Comparison of ENCODE assay signal across 25 mouse cellular contexts in the genomic region with DNA sequence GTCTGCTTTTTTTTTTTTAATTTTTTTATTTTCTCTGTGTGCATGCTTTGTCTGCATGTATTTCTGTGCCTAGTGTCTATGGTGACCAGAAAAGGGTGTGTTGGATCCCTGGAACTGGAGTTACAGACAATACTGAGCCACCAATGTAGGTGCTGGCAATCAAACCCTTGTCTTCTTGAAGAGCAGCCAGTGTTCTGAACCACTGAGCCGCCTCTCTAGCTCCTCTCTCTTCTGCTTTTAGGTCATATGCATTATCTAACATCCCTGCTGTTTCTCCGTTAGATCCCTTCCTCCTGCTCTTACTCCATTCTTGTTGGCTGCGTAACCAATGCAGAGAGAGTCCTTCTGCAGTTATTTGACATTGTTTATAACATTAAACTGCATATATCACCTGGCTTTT. TPM values are rescaled to one million over a fixed set of nuclear protein-coding genes. Genes with fewer than 3 reads are reported as not detected.
A peak's percentile ranks its signal among the peaks of the same experiment; 100 is the strongest.
DNase-seq lines count a peak whose midpoint lies in the region; ATAC-seq and TF ChIP-seq lines count a peak whose summit lies in the region.
"Had no signal": no experiment of that assay in that cellular context is flagged by ENCODE, and none has a peak within 500 bp of the region (broad histone marks: within the 10 kb centered on the region; RNA-seq: fewer than 3 reads in every experiment).

No protein-coding gene starts in this region.

- H3K4me3 ChIP-seq in hindbrain, embryonic 12.5 days, result no peak overlapping the region
- no peak overlapping the region for H3K4me3 ChIP-seq in hindbrain, embryonic 11.5 days (ENCODE audit: low read depth, low read length)
- H3K4me3 ChIP-seq in cortical plate, adult 2 months (ENCODE audit: insufficient read depth, low read length), result no peak overlapping the region
- H3K4me3 ChIP-seq in hindbrain, embryonic 14.5 days (replicated peaks; ENCODE audit: low read length), result no peak overlapping the region
- H3K4me3 ChIP-seq in midbrain, embryonic 15.5 days, result no peak overlapping the region; the same call in 1 of the 2 replicates
- H3K4me3 ChIP-seq: embryonic facial prominence, embryonic 13.5 days; heart, embryonic 10.5 days; intestine, embryonic 15.5 days; liver, embryonic 15.5 days had no signal

- H3K4me2 ChIP-seq in hindbrain, embryonic 12.5 days (replicated peaks), result 0 out of 2 replicates have a peak overlapping the region, but pooled peaks have one; percentile 17
- H3K4me2 ChIP-seq in hindbrain, embryonic 11.5 days (replicated peaks; ENCODE audit: low read depth, low read length), result no peak overlapping the region
- peak overlapping the region; percentile 31 for H3K4me2 ChIP-seq in hindbrain, embryonic 14.5 days (replicated peaks)
- peak overlapping the region; percentile 40 for H3K4me2 ChIP-seq in midbrain, embryonic 15.5 days
- H3K4me2 ChIP-seq: embryonic facial prominence, embryonic 13.5 days; intestine, embryonic 15.5 days; liver, embryonic 15.5 days had no signal

- H3K9me3 ChIP-seq in hindbrain, embryonic 12.5 days (replicated peaks), result peaks cover 16% of the 10 kb centered on the region
- peaks cover 4% of the 10 kb centered on the region; the same call in 1 of the 2 replicates for H3K9me3 ChIP-seq in hindbrain, embryonic 11.5 days (ENCODE audit: control insufficient read depth, low read length)
- H3K9me3 ChIP-seq in hindbrain, embryonic 14.5 days (ENCODE audit: control insufficient read depth, low read length), result peaks cover 8% of the 10 kb centered on the region; the same call in 1 of the 2 replicates
- H3K9me3 ChIP-seq in midbrain, embryonic 15.5 days, result no peaks in the 10 kb centered on the region; the same call in 1 of the 2 replicates
- H3K9me3 ChIP-seq: intestine, embryonic 15.5 days; liver, embryonic 15.5 days had no signal

- 0 out of 2 replicates have a peak overlapping the region, but pooled peaks have one; percentile 44 for H3K27ac ChIP-seq in hindbrain, embryonic 12.5 days
- no peak overlapping the region for H3K27ac ChIP-seq in hindbrain, embryonic 11.5 days (ENCODE audit: low read depth, low read length)
- H3K27ac ChIP-seq in cortical plate, adult 2 months (ENCODE audit: insufficient read depth, low read length), result no peak overlapping the region
- peak overlapping the region; percentile 61 for H3K27ac ChIP-seq in hindbrain, embryonic 14.5 days
- H3K27ac ChIP-seq in midbrain, embryonic 15.5 days, result peak overlapping the region; percentile 81
- H3K27ac ChIP-seq: embryonic facial prominence, embryonic 13.5 days; heart, embryonic 10.5 days; intestine, embryonic 15.5 days; liver, embryonic 15.5 days; macrophage had no signal

- DNase-seq in hindbrain, embryonic 11.5 days (ENCODE audit: low spot score), result no peak
- no peak for DNase-seq in hindbrain, embryonic 14.5 days (ENCODE audit: low spot score)
- no peak for DNase-seq in urinary bladder, postnatal 36 days (ENCODE audit: low spot score in 2 of 2)
- no peak for DNase-seq in adrenal gland, postnatal 14 days
- no peak for DNase-seq in cerebellum, postnatal 14 days
- DNase-seq: cerebellum, adult 9-10 months; heart, postnatal 10 days; kidney, adult 9 months; kidney, postnatal 25 days; spleen, adult 18-20 months; thymus, postnatal 25 days had no signal

- no peaks in the 10 kb centered on the region for H3K27me3 ChIP-seq in hindbrain, embryonic 12.5 days
- no peaks in the 10 kb centered on the region for H3K27me3 ChIP-seq in hindbrain, embryonic 11.5 days (ENCODE audit: control insufficient read depth, insufficient read depth, low read length)
- H3K27me3 ChIP-seq in hindbrain, embryonic 14.5 days (ENCODE audit: control insufficient read depth, insufficient read depth, low read length), result no peaks in the 10 kb centered on the region
- H3K27me3 ChIP-seq in midbrain, embryonic 15.5 days (replicated peaks), result no peaks in the 10 kb centered on the region
- H3K27me3 ChIP-seq: embryonic facial prominence, embryonic 13.5 days; intestine, embryonic 15.5 days; liver, embryonic 15.5 days had no signal

- no peak overlapping the region for H3K9ac ChIP-seq in hindbrain, embryonic 12.5 days
- no peak overlapping the region for H3K9ac ChIP-seq in hindbrain, embryonic 11.5 days (ENCODE audit: low read depth, low read length)
- peak overlapping the region; percentile 9; the same call in 1 of the 2 replicates for H3K9ac ChIP-seq in hindbrain, embryonic 14.5 days
- H3K9ac ChIP-seq in midbrain, embryonic 15.5 days, result no peak overlapping the region
- H3K9ac ChIP-seq: embryonic facial prominence, embryonic 13.5 days; intestine, embryonic 15.5 days; liver, embryonic 15.5 days had no signal

- TF ChIP-seq POLR2A in cortical plate, adult 2 months (IDR thresholded peaks at IDR 0.05; ENCODE audit: extremely low read depth, insufficient read depth, low read length), result 0 out of 2 replicates have a peak, but pooled peaks have one; percentile 10

- 72% methylated on average over 3 of the region's 3 CpGs for WGBS in hindbrain, embryonic 12.5 days
- WGBS in hindbrain, embryonic 11.5 days, result 74% methylated on average over 3 of the region's 3 CpGs
- WGBS in hindbrain, embryonic 14.5 days, result 65% methylated on average over 3 of the region's 3 CpGs
- 53% methylated on average over 3 of the region's 3 CpGs for WGBS in midbrain, embryonic 15.5 days

- TF ChIP-seq CTCF in cortical plate, adult 2 months (IDR thresholded peaks at IDR 0.05; ENCODE audit: extremely low read depth, insufficient read depth, low read length), result no peak

- peaks cover 46% of the 10 kb centered on the region for H3K36me3 ChIP-seq in hindbrain, embryonic 12.5 days
- peaks cover 20% of the 10 kb centered on the region for H3K36me3 ChIP-seq in hindbrain, embryonic 11.5 days (ENCODE audit: control insufficient read depth, insufficient read depth, low read length)
- H3K36me3 ChIP-seq in hindbrain, embryonic 14.5 days (replicated peaks; ENCODE audit: control insufficient read depth, insufficient read depth), result peaks cover 57% of the 10 kb centered on the region
- peaks cover 34% of the 10 kb centered on the region for H3K36me3 ChIP-seq in midbrain, embryonic 15.5 days (replicated peaks)
- H3K36me3 ChIP-seq: embryonic facial prominence, embryonic 13.5 days; heart, embryonic 10.5 days; intestine, embryonic 15.5 days; liver, embryonic 15.5 days had no signal

- peaks cover 45% of the 10 kb centered on the region for H3K4me1 ChIP-seq in hindbrain, embryonic 12.5 days
- H3K4me1 ChIP-seq in hindbrain, embryonic 11.5 days (replicated peaks; ENCODE audit: control insufficient read depth, insufficient read depth, low read length), result peaks cover 6% of the 10 kb centered on the region
- peaks cover 4% of the 10 kb centered on the region for H3K4me1 ChIP-seq in cortical plate, adult 2 months (ENCODE audit: control insufficient read depth, insufficient read depth, low read length)
- peaks cover 61% of the 10 kb centered on the region for H3K4me1 ChIP-seq in hindbrain, embryonic 14.5 days (replicated peaks; ENCODE audit: control insufficient read depth, insufficient read depth, low read length)
- peaks cover 74% of the 10 kb centered on the region for H3K4me1 ChIP-seq in midbrain, embryonic 15.5 days
- H3K4me1 ChIP-seq: liver, embryonic 15.5 days had no signal

- no peak for ATAC-seq in hindbrain, embryonic 12.5 days (ENCODE audit: low FRiP score)
- ATAC-seq in hindbrain, embryonic 11.5 days (ENCODE audit: low FRiP score), result no peak
- no peak for ATAC-seq in hindbrain, embryonic 14.5 days (ENCODE audit: low FRiP score)
- ATAC-seq in midbrain, embryonic 15.5 days (replicated peaks), result no peak
- ATAC-seq: intestine, embryonic 15.5 days had no signal

RNA-seq across cellular contexts. Expression of gene Nsg2, which starts 8.6 kb away (rescaled TPM):
- polyA plus RNA-seq in hindbrain, embryonic 12.5 days (2016; fragmentation: Nextera tagmentation; extraction: Ambion mirVana), result 190 and 217 TPM in 2 replicates
- polyA plus RNA-seq in hindbrain, embryonic 11.5 days (2014; fragmentation: Nextera tagmentation; extraction: Ambion mirVana), result 44.3 and 44.9 TPM in 2 replicates
- 492 and 504 TPM in 2 replicates for polyA plus RNA-seq in cortical plate, adult 2 months (2012; rRNA removed)
- 157 and 172 TPM in 2 replicates for polyA plus RNA-seq in hindbrain, embryonic 14.5 days (2014; fragmentation: Nextera tagmentation; extraction: Ambion mirVana)
- 653 and 655 TPM in 2 replicates for polyA plus RNA-seq in midbrain, embryonic 15.5 days (2015; fragmentation: Nextera tagmentation; extraction: Ambion mirVana)
- total RNA-seq in adrenal gland, postnatal 14 days (2021), result 29.7 and 36.8 TPM in 2 replicates
- total RNA-seq: gastrocnemius, adult 18-20 months had no signal
- polyA plus RNA-seq: macrophage had no signal

RNA-seq across cellular contexts. Expression of gene 4930524B15Rik, which starts 43.5 kb away (rescaled TPM):
- polyA plus RNA-seq in hindbrain, embryonic 12.5 days (2016; fragmentation: Nextera tagmentation; extraction: Ambion mirVana), result 0.40 and 0.58 TPM in 2 replicates
- polyA plus RNA-seq in hindbrain, embryonic 11.5 days (2014; fragmentation: Nextera tagmentation; extraction: Ambion mirVana), result 0.32 and 0.43 TPM in 2 replicates
- polyA plus RNA-seq in cortical plate, adult 2 months (2012; rRNA removed), result 0.09 and 0.15 TPM in 2 replicates
- polyA plus RNA-seq in hindbrain, embryonic 14.5 days (2014; fragmentation: Nextera tagmentation; extraction: Ambion mirVana), result 0.40 and 0.60 TPM in 2 replicates
- polyA plus RNA-seq in midbrain, embryonic 15.5 days (2015; fragmentation: Nextera tagmentation; extraction: Ambion mirVana), result 0.19 and 0.32 TPM in 2 replicates
- not detected in 2 replicates for total RNA-seq in adrenal gland, postnatal 14 days (2021)
- total RNA-seq: adrenal gland, postnatal 4 days; gastrocnemius, adult 18-20 months; heart, postnatal 10 days; layer of hippocampus, postnatal 10 days; left cerebral cortex, postnatal 14 days had no signal
- polyA plus RNA-seq: intestine, embryonic 15.5 days; liver, embryonic 15.5 days; lung, embryonic 16.5 days; macrophage; neural tube, embryonic 11.5 days had no signal

Comparison
In these comparisons a context has a peak if more than half of its experiments do, and no peak if none do; other contexts are left out.
1. H3K27ac ChIP-seq: peak in hindbrain, embryonic 12.5 days (single experiment), hindbrain, embryonic 14.5 days (single experiment) and midbrain, embryonic 15.5 days (single experiment); none in hindbrain, embryonic 11.5 days (single experiment) and cortical plate, adult 2 months (single experiment).